Mouse (Mus musculus): ENCODE results near the gene Rcc1. TPM values are rescaled to one million over a fixed set of nuclear protein-coding genes. Genes with fewer than 3 reads are reported as not detected.

Gene Rcc1
- polyA plus RNA-seq, 1 experiment from 2014 or later, result 92.6 TPM

DNA sequence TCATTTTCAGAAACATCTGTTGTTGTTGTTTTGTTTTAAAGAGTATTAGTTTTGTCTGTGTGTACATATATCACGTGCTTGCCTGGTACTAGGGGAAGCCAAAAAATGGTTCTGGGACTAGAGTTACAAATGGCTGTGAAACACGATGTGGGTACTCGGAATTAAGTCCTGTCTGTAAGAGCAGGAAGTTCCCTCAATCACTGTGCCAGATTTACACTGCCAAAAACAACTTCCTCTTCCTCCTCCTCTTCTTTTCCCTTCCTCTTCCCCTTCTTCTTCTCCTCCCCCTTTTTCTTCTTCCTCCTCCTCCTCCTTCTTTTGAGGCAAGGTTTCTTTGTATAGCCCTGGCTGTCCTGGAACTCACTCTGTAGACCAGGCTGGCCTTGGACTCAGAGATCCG is 28.9 kb upstream of the Rcc1 start:
- Histone ChIP-seq H3K27me3 (no peaks in the 10 kb centered on the region), H3K27ac (no peak overlapping the region), H3K4me3 (no peak overlapping the region), H3K4me2 (no peak overlapping the region), H3K9ac (no peak overlapping the region), H3K4me1 (no peaks in the 10 kb centered on the region), H3K36me3 (peaks cover 29% of the 10 kb centered on the region), H3K9me3 (no peaks in the 10 kb centered on the region)
- ATAC-seq (ENCODE audit: borderline replicate concordance, extremely low read depth, low FRiP score, low TSS enrichment), result no peak
- 84% methylated on average over 4 of the region's 4 CpGs for WGBS

DNA sequence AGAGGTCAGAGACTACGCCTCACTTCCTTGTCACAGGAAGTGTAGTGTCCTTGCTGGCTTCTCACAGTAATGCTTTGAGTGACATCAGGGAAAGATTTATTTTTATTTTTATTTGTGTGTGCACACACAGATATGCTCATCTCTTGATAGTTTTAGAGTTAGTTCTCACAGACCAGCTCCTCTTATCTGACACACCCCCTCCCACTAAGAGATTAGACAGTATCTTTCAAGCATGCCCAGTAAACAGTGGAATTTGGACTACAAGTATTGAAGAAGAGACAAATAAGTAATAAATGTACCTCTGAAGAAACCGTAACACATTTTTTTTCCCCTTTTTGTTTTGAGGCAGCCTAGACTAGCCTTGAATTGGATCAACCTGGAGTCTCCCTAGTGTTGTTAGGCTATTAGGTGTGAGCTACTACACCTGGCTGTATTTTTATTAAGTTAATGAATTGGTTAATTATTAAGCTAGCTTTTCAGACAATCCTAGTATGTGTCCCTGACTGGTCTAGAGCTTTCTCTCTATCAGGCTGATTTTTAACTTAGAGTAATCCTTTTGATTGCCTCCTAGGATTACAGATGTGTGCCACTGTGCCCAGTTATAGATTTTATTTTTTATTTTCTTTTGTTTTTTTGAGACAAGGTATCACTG is 27.7 kb upstream of the Rcc1 start:
- no peak overlapping the region for H3K4me3 ChIP-seq
- no peak for ATAC-seq (ENCODE audit: borderline replicate concordance, extremely low read depth, low FRiP score, low TSS enrichment)
- 90% methylated on average over 2 of the region's 2 CpGs for WGBS
- no peak overlapping the region for H3K27ac ChIP-seq
- H3K4me2 ChIP-seq, result no peak overlapping the region
- no peak overlapping the region for H3K9ac ChIP-seq
- no peaks in the 10 kb centered on the region for H3K9me3 ChIP-seq
- H3K27me3 ChIP-seq, result no peaks in the 10 kb centered on the region
- H3K4me1 ChIP-seq, result no peaks in the 10 kb centered on the region
- H3K36me3 ChIP-seq, result peaks cover 34% of the 10 kb centered on the region

DNA sequence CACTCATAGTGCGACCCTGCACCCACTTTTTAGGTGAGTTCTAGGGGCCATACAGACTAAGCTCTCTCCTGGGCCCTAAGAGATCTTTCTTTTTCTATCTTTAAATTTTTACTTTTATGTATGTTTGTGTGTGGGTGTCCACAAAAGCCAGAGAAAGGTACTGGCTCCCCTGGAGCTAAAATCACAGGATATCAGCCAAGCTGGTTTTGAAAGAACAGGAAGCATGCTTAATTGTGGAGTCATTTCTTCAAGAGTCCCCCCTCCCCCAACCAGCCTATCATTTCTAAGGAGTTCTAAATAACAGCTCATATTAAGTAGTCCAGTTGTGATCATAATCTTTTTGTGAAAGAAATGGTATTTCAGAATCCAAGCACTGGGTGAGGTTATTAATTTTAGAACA is 20.4 kb upstream of the Rcc1 start:
- WGBS, result 93% methylated on average over 1 of the region's 1 CpGs

DNA sequence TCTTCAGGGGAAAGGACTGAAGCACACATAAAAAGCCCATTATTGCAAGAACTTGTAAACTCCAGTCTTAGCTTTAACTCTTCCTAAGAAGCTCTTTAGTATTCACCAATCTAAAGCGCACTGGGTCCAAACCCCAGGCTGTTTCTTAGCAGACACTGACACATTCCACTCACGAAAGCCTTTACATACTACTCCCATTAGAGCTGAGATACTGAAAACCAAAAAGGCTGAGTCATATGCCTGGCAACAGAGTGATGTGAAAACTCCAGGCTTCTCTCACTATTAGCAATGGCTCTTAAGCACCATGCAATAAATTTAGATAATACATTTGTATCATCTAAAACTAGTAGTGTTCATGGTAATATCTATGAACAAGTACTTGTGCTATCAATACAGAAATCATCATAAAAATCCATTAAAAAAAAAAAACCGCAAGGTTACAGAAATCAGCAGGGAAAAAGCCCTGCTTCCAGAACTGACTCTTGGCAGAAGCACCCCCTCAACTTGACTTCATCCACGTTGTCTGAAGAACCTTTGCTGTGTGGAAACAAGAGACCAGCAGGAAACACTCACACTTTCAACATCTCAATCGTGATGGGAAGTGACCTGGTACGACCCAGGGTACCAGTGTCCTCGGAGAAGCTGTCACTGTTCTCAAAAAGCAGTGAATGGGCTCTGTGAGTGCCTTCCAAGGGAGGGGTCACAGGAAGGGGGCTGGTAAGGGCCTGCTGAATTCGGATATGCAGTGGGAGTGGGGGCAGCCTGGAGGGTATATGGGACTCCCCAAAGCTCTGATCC is 16.7 kb upstream of the Rcc1 start:
- Histone ChIP-seq H3K4me3 (no peak overlapping the region), H3K9ac (no peak overlapping the region), H3K36me3 (peaks cover 61% of the 10 kb centered on the region), H3K4me2 (no peak overlapping the region), H3K27me3 (no peaks in the 10 kb centered on the region), H3K9me3 (no peaks in the 10 kb centered on the region), H3K4me1 (peaks cover 1% of the 10 kb centered on the region; the same call in 1 of the 2 replicates), H3K27ac (no peak overlapping the region)
- ATAC-seq (ENCODE audit: borderline replicate concordance, extremely low read depth, low FRiP score, low TSS enrichment), result no peak
- WGBS, result 70% methylated on average over 8 of the region's 8 CpGs

More for the DNA sequence above, 20.4 kb upstream of the Rcc1 start:
- no peak for ATAC-seq (ENCODE audit: borderline replicate concordance, extremely low read depth, low FRiP score, low TSS enrichment)
- Histone ChIP-seq H3K4me1 (no peaks in the 10 kb centered on the region), H3K36me3 (peaks cover 60% of the 10 kb centered on the region), H3K27me3 (no peaks in the 10 kb centered on the region), H3K9me3 (no peaks in the 10 kb centered on the region), H3K4me3 (no peak overlapping the region), H3K27ac (no peak overlapping the region), H3K9ac (no peak overlapping the region), H3K4me2 (no peak overlapping the region)

DNA sequence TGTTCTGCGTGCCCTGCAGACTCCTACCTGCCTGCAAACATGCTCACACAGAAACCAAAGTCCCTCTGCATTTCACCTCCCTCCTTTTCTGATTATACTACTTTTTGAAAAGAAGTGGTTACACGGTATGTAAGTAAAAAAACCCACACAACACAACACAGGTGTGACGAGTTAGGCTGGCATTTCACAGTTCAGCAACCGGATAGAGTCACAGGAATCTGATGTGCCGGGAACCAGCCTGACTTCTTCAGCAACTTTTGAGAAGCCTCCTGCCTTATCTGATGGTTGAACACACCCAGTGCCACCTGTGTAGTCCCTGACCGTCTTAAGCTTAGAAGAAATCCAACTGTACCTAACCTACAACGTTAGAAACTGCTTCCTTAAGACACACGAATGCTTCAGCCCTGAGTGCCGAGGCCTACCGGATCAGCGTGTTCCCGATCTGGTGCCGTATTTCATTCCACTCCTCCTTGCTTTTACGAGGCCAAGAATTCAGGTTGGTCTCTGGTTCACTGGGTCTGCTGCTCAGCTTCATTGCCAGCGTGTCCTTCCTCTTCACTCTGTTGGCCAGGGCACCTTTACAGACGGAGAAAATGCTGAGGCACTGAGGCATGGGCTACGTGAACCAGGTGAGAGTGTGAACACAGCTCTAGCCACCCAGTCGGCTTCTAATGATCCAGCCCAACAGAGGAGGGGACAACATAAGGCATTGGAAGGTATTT is 14.2 kb upstream of the Rcc1 start:
- no peaks in the 10 kb centered on the region for H3K27me3 ChIP-seq
- H3K4me3 ChIP-seq, result no peak overlapping the region
- H3K27ac ChIP-seq, result no peak overlapping the region
- peaks cover 7% of the 10 kb centered on the region for H3K4me1 ChIP-seq
- H3K4me2 ChIP-seq, result no peak overlapping the region
- WGBS, result 90% methylated on average over 18 of the region's 18 CpGs
- H3K9me3 ChIP-seq, result no peaks in the 10 kb centered on the region
- H3K9ac ChIP-seq, result no peak overlapping the region
- peaks cover 72% of the 10 kb centered on the region for H3K36me3 ChIP-seq
- ATAC-seq (ENCODE audit: borderline replicate concordance, extremely low read depth, low FRiP score, low TSS enrichment), result no peak

DNA sequence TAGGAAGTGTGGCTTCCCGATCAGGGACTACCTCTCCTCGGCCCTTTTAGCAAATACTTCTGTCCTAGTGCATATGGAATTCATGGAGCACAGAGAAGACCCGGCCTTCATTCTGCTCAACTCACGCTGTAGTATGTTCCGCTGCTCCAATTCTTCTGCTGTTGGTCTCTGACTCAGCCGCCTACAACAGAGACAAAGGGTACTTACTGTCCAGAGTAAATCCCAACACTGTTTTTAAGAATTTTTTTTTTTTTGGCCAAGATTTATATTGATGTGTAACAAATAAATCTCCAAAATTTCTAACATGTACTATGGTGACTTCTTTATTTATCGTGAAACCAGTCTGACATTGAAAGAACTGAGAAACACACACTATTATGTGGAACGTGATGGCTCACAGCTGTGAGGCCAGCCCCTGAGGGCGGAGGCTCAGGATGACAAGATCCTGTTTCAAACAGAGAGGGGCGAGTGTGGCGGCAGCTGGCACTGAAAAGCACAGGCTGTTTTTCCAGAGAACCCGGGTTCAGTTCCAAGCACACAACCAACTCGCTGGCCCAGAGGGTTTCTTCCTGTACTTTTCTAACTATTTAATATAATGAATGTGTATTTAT is 12.2 kb upstream of the Rcc1 start:
- Histone ChIP-seq H3K4me1 (peaks cover 7% of the 10 kb centered on the region), H3K9me3 (no peaks in the 10 kb centered on the region), H3K9ac (no peak overlapping the region), H3K27ac (peak overlapping the region; percentile 84), H3K27me3 (no peaks in the 10 kb centered on the region), H3K36me3 (peaks cover 74% of the 10 kb centered on the region), H3K4me2 (0 out of 2 replicates have a peak overlapping the region, but pooled peaks have one; percentile 6), H3K4me3 (no peak overlapping the region)
- ATAC-seq (ENCODE audit: borderline replicate concordance, extremely low read depth, low FRiP score, low TSS enrichment), result peak; percentile 90; the same call in 1 of the 2 replicates
- WGBS, result 43% methylated on average over 13 of the region's 13 CpGs

DNA sequence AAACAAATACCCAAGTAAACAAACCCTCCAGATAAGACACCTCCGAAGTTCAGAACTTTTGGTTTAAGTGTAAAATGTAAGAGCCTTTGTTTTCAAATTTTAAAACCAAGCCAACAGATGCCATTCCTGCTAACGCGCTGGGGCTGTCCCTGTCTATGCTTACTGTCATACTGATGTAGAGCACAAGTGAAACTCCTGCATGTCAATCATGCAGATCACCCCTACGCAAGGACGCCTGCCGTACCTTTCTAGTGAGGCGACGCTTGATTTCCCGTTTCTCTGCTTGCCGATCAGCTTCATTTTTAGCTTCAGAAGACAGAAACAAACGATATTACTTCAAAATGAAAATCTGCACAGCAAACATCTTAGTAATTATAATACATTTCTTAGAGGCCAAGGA is 10.1 kb upstream of the Rcc1 start:
- H3K9ac ChIP-seq, result no peak overlapping the region
- H3K4me1 ChIP-seq, result peaks cover 7% of the 10 kb centered on the region
- no peak for ATAC-seq (ENCODE audit: borderline replicate concordance, extremely low read depth, low FRiP score, low TSS enrichment)
- peaks cover 72% of the 10 kb centered on the region for H3K36me3 ChIP-seq
- H3K27me3 ChIP-seq, result no peaks in the 10 kb centered on the region
- H3K4me2 ChIP-seq, result no peak overlapping the region
- H3K9me3 ChIP-seq, result no peaks in the 10 kb centered on the region
- no peak overlapping the region for H3K27ac ChIP-seq
- WGBS, result 95% methylated on average over 11 of the region's 11 CpGs
- H3K4me3 ChIP-seq, result no peak overlapping the region

DNA sequence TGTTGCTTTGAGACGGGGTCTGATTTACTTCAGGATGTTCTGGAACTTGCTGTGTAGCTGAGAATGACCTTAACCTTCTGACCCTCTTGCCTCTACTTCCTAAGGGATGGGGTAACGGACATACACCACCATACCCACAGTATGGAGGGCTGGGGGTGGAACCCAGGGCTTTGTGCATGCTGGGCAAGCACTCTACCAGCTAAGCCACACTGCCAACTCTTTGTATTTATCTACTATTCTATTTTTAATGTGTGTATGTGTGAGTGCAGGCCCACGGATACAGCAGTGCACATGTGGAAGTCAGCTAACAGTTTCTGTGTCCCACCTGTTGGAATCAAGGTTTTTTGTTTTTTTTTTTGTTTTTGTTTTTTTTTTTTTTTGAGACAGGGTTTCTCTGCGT is 6.1 kb upstream of the Rcc1 start:
- no peak for ATAC-seq (ENCODE audit: borderline replicate concordance, extremely low read depth, low FRiP score, low TSS enrichment)
- H3K4me1 ChIP-seq, result no peaks in the 10 kb centered on the region
- WGBS, result 90% methylated on average over 4 of the region's 4 CpGs
- no peaks in the 10 kb centered on the region for H3K27me3 ChIP-seq
- no peaks in the 10 kb centered on the region for H3K9me3 ChIP-seq
- no peak overlapping the region for H3K4me3 ChIP-seq
- peaks cover 63% of the 10 kb centered on the region for H3K36me3 ChIP-seq
- no peak overlapping the region for H3K4me2 ChIP-seq
- no peak overlapping the region for H3K27ac ChIP-seq
- no peak overlapping the region for H3K9ac ChIP-seq

DNA sequence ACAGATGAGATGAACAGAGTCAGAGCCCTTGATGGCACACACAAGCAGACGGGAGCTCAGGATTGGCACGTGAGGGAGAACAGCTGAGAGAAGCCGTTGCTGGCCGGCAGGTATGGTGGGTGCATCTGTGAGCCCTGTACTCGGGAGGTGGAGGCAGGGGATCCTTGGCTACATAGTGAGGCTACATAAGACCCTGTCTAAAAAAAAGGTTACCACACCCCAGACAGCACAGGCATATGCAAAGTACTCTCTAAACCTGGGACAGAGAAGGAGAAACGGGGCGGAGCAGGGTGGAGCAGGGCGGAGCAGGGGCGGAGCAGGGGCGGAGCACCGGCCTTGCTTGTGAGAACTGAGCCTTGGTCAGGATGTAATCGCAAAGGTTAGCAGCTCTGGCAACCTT is 2.8 kb upstream of the Rcc1 start:
- Histone ChIP-seq H3K4me3 (no peak overlapping the region), H3K27ac (no peak overlapping the region), H3K36me3 (peaks cover 45% of the 10 kb centered on the region), H3K9me3 (no peaks in the 10 kb centered on the region), H3K27me3 (no peaks in the 10 kb centered on the region), H3K9ac (no peak overlapping the region), H3K4me1 (peaks cover 11% of the 10 kb centered on the region), H3K4me2 (no peak overlapping the region)
- peak; percentile 31; the same call in 1 of the 2 replicates for ATAC-seq (ENCODE audit: borderline replicate concordance, extremely low read depth, low FRiP score, low TSS enrichment)
- whole genome bisulfite sequencing, result 40% methylated on average over 12 of the region's 12 CpGs

DNA sequence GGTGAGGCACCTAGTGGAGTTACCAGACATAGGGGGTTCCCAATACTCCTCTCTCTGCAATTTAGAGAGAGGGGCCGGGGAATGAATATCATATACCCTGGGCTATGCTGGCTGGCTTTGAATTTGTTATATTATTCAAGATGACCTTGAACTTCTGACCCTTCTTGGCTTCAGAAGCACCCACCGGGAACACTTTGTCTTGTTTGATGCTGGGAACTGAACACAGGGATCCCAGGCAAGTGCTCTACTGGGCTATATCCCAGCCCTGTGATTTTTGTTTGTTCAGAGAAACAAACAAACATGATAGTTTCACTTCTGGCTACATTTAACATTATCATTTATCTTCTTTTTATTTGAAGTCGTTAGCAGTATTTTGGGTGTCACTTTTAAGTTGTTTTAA is 2.0 kb upstream of the Rcc1 start:
- WGBS, result 70% methylated on average over 3 of the region's 3 CpGs
- no peak for ATAC-seq (ENCODE audit: borderline replicate concordance, extremely low read depth, low FRiP score, low TSS enrichment)
- H3K27ac ChIP-seq, result no peak overlapping the region
- no peak overlapping the region for H3K4me3 ChIP-seq
- H3K27me3 ChIP-seq, result no peaks in the 10 kb centered on the region
- no peak overlapping the region for H3K9ac ChIP-seq
- peaks cover 47% of the 10 kb centered on the region for H3K36me3 ChIP-seq
- peaks cover 15% of the 10 kb centered on the region for H3K4me1 ChIP-seq
- H3K9me3 ChIP-seq, result no peaks in the 10 kb centered on the region
- H3K4me2 ChIP-seq, result no peak overlapping the region

DNA sequence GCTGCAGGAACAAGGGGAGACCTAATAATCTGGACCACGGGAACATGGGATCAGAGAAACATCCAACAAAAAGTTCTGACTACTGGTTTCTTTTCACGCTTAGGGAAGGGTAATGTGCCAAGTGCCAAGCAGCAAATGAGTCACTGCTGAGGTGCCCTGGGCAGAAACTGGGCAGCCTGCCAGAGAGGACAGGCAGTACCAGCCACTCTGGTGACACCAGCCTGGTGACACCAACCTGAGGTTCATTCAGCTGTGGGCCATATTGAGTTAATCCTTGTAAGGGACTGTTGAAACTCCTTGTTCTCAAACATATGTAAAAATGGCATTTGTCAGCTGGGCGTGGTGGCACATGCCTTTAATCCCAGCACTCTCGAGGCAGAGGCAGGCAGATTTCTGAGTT is 1.2 kb upstream of the Rcc1 start:
- Histone ChIP-seq H3K36me3 (peaks cover 47% of the 10 kb centered on the region), H3K27ac (no peak overlapping the region), H3K9me3 (no peaks in the 10 kb centered on the region), H3K9ac (no peak overlapping the region), H3K4me3 (no peak overlapping the region), H3K4me2 (no peak overlapping the region), H3K27me3 (no peaks in the 10 kb centered on the region), H3K4me1 (peaks cover 15% of the 10 kb centered on the region)
- ATAC-seq (ENCODE audit: borderline replicate concordance, extremely low read depth, low FRiP score, low TSS enrichment), result no peak
- 85% methylated on average over 4 of the region's 4 CpGs for WGBS

Measured in lung, embryonic 15.5 days (tissue).